In the genomic region with DNA sequence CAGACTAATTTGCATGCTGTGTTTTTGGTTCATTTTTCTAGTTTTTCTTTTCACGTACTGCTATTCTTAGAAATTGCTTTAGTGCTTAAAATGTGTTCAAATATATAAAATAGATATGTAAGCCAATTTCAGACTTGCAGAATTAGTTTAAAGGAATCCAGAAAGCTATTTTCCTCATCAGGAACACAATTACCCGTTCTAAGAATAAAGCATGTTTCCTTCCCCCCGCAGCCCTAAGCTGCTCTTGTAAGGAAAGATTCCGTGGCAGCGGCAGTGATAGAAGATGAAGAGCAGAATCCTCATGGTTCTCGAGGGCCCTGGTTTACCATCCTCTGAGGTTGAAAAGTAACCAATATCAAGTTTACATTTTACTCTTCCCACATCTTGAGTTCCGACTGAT, we compare ENCODE assay signal across 21 mouse cellular contexts.
DNase-seq lines count a peak whose midpoint lies in the region; ATAC-seq and TF ChIP-seq lines count a peak whose summit lies in the region.
"Had no signal": no experiment of that assay in that cellular context is flagged by ENCODE, and none has a peak within 500 bp of the region (broad histone marks: within the 10 kb centered on the region; RNA-seq: fewer than 3 reads in every experiment).

No protein-coding gene starts in this region.

- in situ Hi-C loops in CH12.LX (cut with MboI; ENCODE audit: low pct_ligation_motif_present, low pct_unique_long_range_greater_than_20kb, low sequenced_read_pairs): no loop called here

- no peaks in the 10 kb centered on the region for H3K27me3 ChIP-seq in forebrain, embryonic 15.5 days
- no peaks in the 10 kb centered on the region for H3K27me3 ChIP-seq in forebrain, postnatal 0 days (ENCODE audit: insufficient read depth, low read length)
- H3K27me3 ChIP-seq in heart, embryonic 14.5 days (ENCODE audit: control insufficient read depth, insufficient read depth, low read length): no peaks in the 10 kb centered on the region
- H3K27me3 ChIP-seq in CH12.LX (replicated peaks): no peaks in the 10 kb centered on the region
- H3K27me3 ChIP-seq in forebrain, embryonic 11.5 days (ENCODE audit: control insufficient read depth, insufficient read depth, low read length): no peaks in the 10 kb centered on the region
- H3K27me3 ChIP-seq: limb, embryonic 12.5 days; stomach, embryonic 15.5 days had no signal

- H3K27ac ChIP-seq in forebrain, embryonic 15.5 days (replicated peaks): 0 out of 2 replicates have a peak overlapping the region, but pooled peaks have one; percentile 11
- H3K27ac ChIP-seq in forebrain, postnatal 0 days (ENCODE audit: low read depth, low read length): no peak overlapping the region
- peak overlapping the region; percentile 49 to 73; a peak in 3 of 4 replicates for H3K27ac ChIP-seq in heart, embryonic 14.5 days (replicated peaks in 1 of 2; ENCODE audit: control insufficient read depth in 1 of 2, insufficient read depth in 1 of 2, low read depth in 2 of 2, low read length in 2 of 2)
- H3K27ac ChIP-seq in layer of hippocampus, adult 2 months: peak overlapping the region; percentile 36; the same call in 1 of the 2 replicates
- peak overlapping the region; percentile 50; the same call in 1 of the 2 replicates for H3K27ac ChIP-seq in CH12.LX (ENCODE audit: insufficient read depth, low read depth)
- H3K27ac ChIP-seq in forebrain, embryonic 11.5 days (ENCODE audit: low read depth, low read length): no peak overlapping the region
- H3K27ac ChIP-seq: forebrain, embryonic 10.5 days; kidney, postnatal 0 days; macrophage; stomach, embryonic 15.5 days had no signal

- WGBS in forebrain, embryonic 15.5 days: 55% methylated on average over 7 of the region's 7 CpGs
- WGBS in forebrain, postnatal 0 days: 47% methylated on average over 7 of the region's 7 CpGs
- WGBS in heart, embryonic 14.5 days: 31% methylated on average over 7 of the region's 7 CpGs
- 69% methylated on average over 7 of the region's 7 CpGs for WGBS in forebrain, embryonic 11.5 days

- no peak for ATAC-seq in forebrain, embryonic 15.5 days (replicated peaks)
- no peak for ATAC-seq in forebrain, postnatal 0 days
- no peak for ATAC-seq in heart, embryonic 14.5 days (ENCODE audit: insufficient number of reproducible peaks, insufficient read depth, low FRiP score, low read depth)
- no peak for ATAC-seq in forebrain, embryonic 11.5 days (replicated peaks; ENCODE audit: low FRiP score)
- ATAC-seq: liver, postnatal 0 days; lung, postnatal 0 days had no signal

- intact Hi-C loops in heart, postnatal 36 days (cut with DNase I): loop anchor here (5.0 kb wide), 1 partner anchor 198 kb away; no protein-coding TSS in a partner anchor

- no peaks in the 10 kb centered on the region for H3K79me2 ChIP-seq in CH12.LX (replicated peaks; ENCODE audit: control insufficient read depth, extremely low read depth, insufficient read depth, poor library complexity, severe bottlenecking)

- TF ChIP-seq CTCF in forebrain, postnatal 0 days (IDR thresholded peaks at IDR 0.05; ENCODE audit: low read depth): no peak
- no peak for TF ChIP-seq CTCF in layer of hippocampus, adult 2 months (conservative IDR thresholded peaks at IDR 0.05)
- TF ChIP-seq CTCF in CH12.LX (conservative IDR thresholded peaks at IDR 0.05 in 1 of 2, IDR thresholded peaks at IDR 0.05 in 1 of 2; ENCODE audit: low read depth in 2 of 2, low read length in 2 of 2): no peak

- H3K9me3 ChIP-seq in forebrain, embryonic 15.5 days: no peaks in the 10 kb centered on the region
- no peaks in the 10 kb centered on the region for H3K9me3 ChIP-seq in forebrain, postnatal 0 days (ENCODE audit: low read length)
- no peaks in the 10 kb centered on the region for H3K9me3 ChIP-seq in heart, embryonic 14.5 days (ENCODE audit: control insufficient read depth, low read length)
- H3K9me3 ChIP-seq in CH12.LX (replicated peaks; ENCODE audit: low read length): no peaks in the 10 kb centered on the region
- no peaks in the 10 kb centered on the region for H3K9me3 ChIP-seq in forebrain, embryonic 11.5 days (ENCODE audit: control insufficient read depth, low read length)
- H3K9me3 ChIP-seq: forebrain, embryonic 10.5 days; limb, embryonic 12.5 days; stomach, embryonic 15.5 days had no signal

- no peak for TF ChIP-seq EP300 in CH12.LX (IDR thresholded peaks at IDR 0.05; ENCODE audit: low read length)

- H3K4me1 ChIP-seq in forebrain, embryonic 15.5 days: peaks cover 19% of the 10 kb centered on the region
- peaks cover 9% of the 10 kb centered on the region for H3K4me1 ChIP-seq in forebrain, postnatal 0 days (ENCODE audit: insufficient read depth)
- H3K4me1 ChIP-seq in heart, embryonic 14.5 days (ENCODE audit: control insufficient read depth in 2 of 2, insufficient read depth in 2 of 2, low read length in 2 of 2): peaks cover 17 to 57% of the 10 kb centered on the region in 2 experiments
- H3K4me1 ChIP-seq in CH12.LX (ENCODE audit: control insufficient read depth in 1 of 2, insufficient read depth in 2 of 2): peaks cover 3 to 42% of the 10 kb centered on the region in 2 experiments
- no peaks in the 10 kb centered on the region; the same call in 1 of the 2 replicates for H3K4me1 ChIP-seq in forebrain, embryonic 11.5 days (replicated peaks; ENCODE audit: control insufficient read depth, insufficient read depth, low read length)
- H3K4me1 ChIP-seq: stomach, embryonic 15.5 days had no signal

- no peak overlapping the region for H3K4me3 ChIP-seq in forebrain, embryonic 15.5 days
- no peak overlapping the region for H3K4me3 ChIP-seq in forebrain, postnatal 0 days (ENCODE audit: low read depth, low read length)
- H3K4me3 ChIP-seq in heart, embryonic 14.5 days (ENCODE audit: control insufficient read depth in 1 of 2, insufficient read depth in 1 of 2, low read depth in 1 of 2, low read length in 2 of 2): no peak overlapping the region
- H3K4me3 ChIP-seq in layer of hippocampus, adult 2 months: no peak overlapping the region
- H3K4me3 ChIP-seq in CH12.LX (replicated peaks in 1 of 3; ENCODE audit: low read depth in 2 of 3, low read length in 2 of 3, poor library complexity in 1 of 3): no peak overlapping the region
- no peak overlapping the region for H3K4me3 ChIP-seq in forebrain, embryonic 11.5 days (ENCODE audit: low read depth, low read length)
- H3K4me3 ChIP-seq: forebrain, embryonic 10.5 days; limb, embryonic 12.5 days; stomach, embryonic 15.5 days had no signal

- no peak for TF ChIP-seq POLR2A in CH12.LX (IDR thresholded peaks at IDR 0.05; ENCODE audit: low read depth, low read length)

- dilution Hi-C loops in CH12.LX (cut with MboI; ENCODE audit: extremely low pct_ligation_motif_present, extremely low pct_unique_long_range_greater_than_20kb, low sequenced_read_pairs): no loop called here

- TF ChIP-seq RAD21 in CH12.LX (IDR thresholded peaks at IDR 0.05; ENCODE audit: low read depth, low read length): no peak

- no peak for DNase-seq in forebrain, postnatal 0 days
- no peak for DNase-seq in heart, postnatal 36 days
- no peak for DNase-seq in layer of hippocampus, adult 2 months (ENCODE audit: low spot score in 2 of 2)
- DNase-seq in layer of hippocampus, adult 9-10 months (ENCODE audit: low spot score): no peak
- no peak for DNase-seq in CH12.LX (ENCODE audit: extremely low read depth)
- no peak for DNase-seq in forebrain, embryonic 11.5 days (ENCODE audit: low spot score)
- DNase-seq: adrenal gland, postnatal 25 days; cerebellum, adult 9-10 months; kidney, adult 2 months; liver, postnatal 0 days; thymus, adult 18-20 months; thymus, postnatal 36 days had no signal

- no peaks in the 10 kb centered on the region for H3K36me3 ChIP-seq in forebrain, embryonic 15.5 days
- H3K36me3 ChIP-seq in forebrain, postnatal 0 days (ENCODE audit: insufficient read depth): no peaks in the 10 kb centered on the region
- peaks cover 8% of the 10 kb centered on the region; the same call in 1 of the 2 replicates for H3K36me3 ChIP-seq in heart, embryonic 14.5 days (ENCODE audit: control insufficient read depth, insufficient read depth, low read length)
- H3K36me3 ChIP-seq in CH12.LX (replicated peaks in 1 of 2; ENCODE audit: control insufficient read depth in 1 of 2, insufficient read depth in 1 of 2, low read length in 1 of 2): peaks cover 0 to 3% of the 10 kb centered on the region in 2 experiments
- no peaks in the 10 kb centered on the region for H3K36me3 ChIP-seq in forebrain, embryonic 11.5 days (ENCODE audit: control insufficient read depth, insufficient read depth, low read length)
- H3K36me3 ChIP-seq: limb, embryonic 12.5 days; stomach, embryonic 15.5 days had no signal

- H3K9ac ChIP-seq in forebrain, embryonic 15.5 days (replicated peaks): no peak overlapping the region
- H3K9ac ChIP-seq in forebrain, postnatal 0 days: no peak overlapping the region
- H3K9ac ChIP-seq in heart, embryonic 14.5 days (ENCODE audit: low read length): peak overlapping the region; percentile 1
- H3K9ac ChIP-seq in CH12.LX (ENCODE audit: insufficient read depth, low read depth): peak overlapping the region; percentile 43
- H3K9ac ChIP-seq in forebrain, embryonic 11.5 days (ENCODE audit: low read length): no peak overlapping the region
- H3K9ac ChIP-seq: limb, embryonic 12.5 days; liver, postnatal 0 days; stomach, embryonic 15.5 days had no signal

- no peak overlapping the region for H3K4me2 ChIP-seq in forebrain, embryonic 15.5 days (replicated peaks)
- H3K4me2 ChIP-seq in forebrain, postnatal 0 days (ENCODE audit: low read depth): no peak overlapping the region
- peak overlapping the region; percentile 26 for H3K4me2 ChIP-seq in heart, embryonic 14.5 days (ENCODE audit: low read length)
- H3K4me2 ChIP-seq in CH12.LX (ENCODE audit: insufficient read depth, low read depth, poor library complexity, severe bottlenecking): peak overlapping the region; percentile 31
- H3K4me2 ChIP-seq in forebrain, embryonic 11.5 days (ENCODE audit: low read depth, low read length, severe bottlenecking): no peak overlapping the region
- H3K4me2 ChIP-seq: limb, embryonic 12.5 days; liver, embryonic 11.5 days; stomach, embryonic 15.5 days had no signal

TF ChIP-seq in CH12.LX, 34 proteins besides CTCF, POLR2A, EP300 and RAD21:
- TF ChIP-seq NRF1 (IDR thresholded peaks at IDR 0.05; ENCODE audit: low read depth, low read length): no peak
- TF ChIP-seq MYC (IDR thresholded peaks at IDR 0.05; ENCODE audit: low read depth, low read length): no peak
- no peak for TF ChIP-seq HCFC1 (IDR thresholded peaks at IDR 0.05; ENCODE audit: low read depth, low read length)
- TF ChIP-seq SIN3A (IDR thresholded peaks at IDR 0.05; ENCODE audit: low read length): no peak

Comparison
In these comparisons a context has a peak if more than half of its experiments do, and no peak if none do; other contexts are left out.
1. H3K27ac ChIP-seq: peak in forebrain, embryonic 15.5 days (single experiment), heart, embryonic 14.5 days (2 of 2), layer of hippocampus, adult 2 months (single experiment) and CH12.LX (single experiment); none in forebrain, postnatal 0 days (single experiment) and forebrain, embryonic 11.5 days (single experiment).
2. H3K4me2 ChIP-seq: peak in heart, embryonic 14.5 days (single experiment) and CH12.LX (single experiment); none in forebrain, embryonic 15.5 days (single experiment), forebrain, postnatal 0 days (single experiment) and forebrain, embryonic 11.5 days (single experiment).
3. H3K9ac ChIP-seq: peak in heart, embryonic 14.5 days (single experiment) and CH12.LX (single experiment); none in forebrain, embryonic 15.5 days (single experiment), forebrain, postnatal 0 days (single experiment) and forebrain, embryonic 11.5 days (single experiment).